Mouse (Mus musculus) frontal cortex, postnatal 14 days (tissue): Measurements from ENCODE around the gene Lag3.
A peak's percentile ranks its signal among the peaks of the same experiment; 100 is the strongest.

Experiments used
- DNase-seq, 2 experiments: peaks; one replicate each; pipeline ENCODE4 v3.0.0; 2022; ENCODE audit warnings: low spot score in 2 of 2

Gene Lag3

DNA sequence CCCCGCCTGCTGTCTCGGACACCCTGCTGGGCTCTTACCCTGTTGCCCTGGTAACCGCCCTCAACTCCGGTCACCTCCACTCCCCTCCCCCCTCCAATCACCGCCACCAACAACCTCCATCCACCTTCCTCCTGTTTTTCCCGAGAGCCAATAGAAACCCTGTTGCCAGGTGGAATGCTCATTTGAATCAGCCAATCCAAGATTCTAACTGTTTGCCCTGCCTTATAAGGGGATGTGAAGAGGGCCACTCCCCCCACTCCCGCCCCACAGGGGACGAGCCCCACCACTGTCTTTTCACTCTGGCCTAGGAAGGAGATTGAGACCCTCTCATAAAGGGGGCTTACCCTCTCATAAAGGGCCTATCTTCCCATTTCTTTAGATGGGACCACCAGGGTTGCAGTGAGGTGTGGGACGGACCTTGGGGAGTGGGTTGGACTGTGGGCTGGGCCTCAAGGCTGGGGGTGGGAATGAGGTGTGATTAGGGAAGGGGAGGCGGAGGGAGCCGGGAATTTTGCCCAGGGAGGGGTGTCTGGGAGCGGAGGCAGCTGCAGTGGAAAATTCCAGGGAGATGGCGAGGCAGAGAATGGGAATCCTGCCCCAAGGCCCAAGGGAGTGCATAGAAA lies 8.3 kb upstream of the Lag3 start, which contains the start of gene Ptms:
TSS of gene Ptms (minus strand) at position 409 of the 623 bp plus-strand sequence.
- peak; percentile 87 to 92 for DNase-seq

DNA sequence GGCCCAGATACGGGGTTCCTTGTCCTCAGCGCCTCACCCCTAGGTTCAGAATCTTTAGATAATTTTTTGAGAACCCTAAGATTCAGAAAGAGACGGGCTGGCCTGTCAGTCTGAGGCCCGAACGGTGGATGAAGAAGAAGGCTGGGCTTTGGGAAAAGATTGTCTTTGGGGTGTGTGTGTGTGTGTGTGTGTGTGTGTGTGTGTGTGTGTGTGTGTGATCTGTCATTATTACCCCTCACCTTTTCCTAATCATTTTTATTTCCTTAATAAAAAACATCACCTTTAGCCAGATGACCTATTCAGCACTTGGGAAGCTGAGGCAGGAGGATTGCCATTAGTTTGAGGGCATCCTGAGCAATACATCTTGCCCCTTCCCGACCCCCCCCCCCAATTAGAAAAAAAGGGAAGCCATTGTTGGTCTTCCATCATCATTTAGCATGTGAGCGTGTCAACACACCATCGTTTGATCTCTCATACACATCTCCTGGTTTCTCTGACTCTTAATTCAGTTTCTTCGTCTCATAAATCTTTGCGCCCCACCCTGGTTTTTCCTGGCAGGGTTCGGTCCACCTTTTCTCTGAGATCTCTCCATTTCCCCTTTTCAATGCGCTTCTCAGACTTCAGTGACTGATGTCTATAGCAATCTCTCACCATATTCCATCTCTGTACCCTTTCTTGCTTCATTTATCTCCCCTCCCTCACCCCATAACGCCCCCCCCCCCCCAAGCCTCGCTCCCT lies 7.6 kb upstream of the Lag3 start:
- no peak for DNase-seq

DNA sequence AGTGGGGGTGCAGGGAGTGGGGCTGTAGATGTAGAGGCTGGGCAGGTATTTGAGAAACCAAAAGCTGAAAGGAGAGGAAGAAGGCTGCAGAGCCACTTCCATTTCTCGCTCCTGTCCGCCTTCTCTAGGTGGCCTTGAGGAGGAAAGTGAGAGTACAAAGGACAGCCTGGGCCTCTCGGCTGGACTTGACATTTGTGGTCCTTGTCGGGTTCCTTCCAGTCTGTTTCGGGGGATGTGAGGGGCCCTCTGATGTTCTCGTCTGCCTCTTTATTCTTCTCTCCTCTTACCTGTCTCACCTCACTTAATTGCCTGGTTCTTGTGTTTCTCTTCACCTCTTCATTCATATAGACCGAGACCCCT lies 6.8 kb upstream of the Lag3 start:
- DNase-seq, result no peak

DNA sequence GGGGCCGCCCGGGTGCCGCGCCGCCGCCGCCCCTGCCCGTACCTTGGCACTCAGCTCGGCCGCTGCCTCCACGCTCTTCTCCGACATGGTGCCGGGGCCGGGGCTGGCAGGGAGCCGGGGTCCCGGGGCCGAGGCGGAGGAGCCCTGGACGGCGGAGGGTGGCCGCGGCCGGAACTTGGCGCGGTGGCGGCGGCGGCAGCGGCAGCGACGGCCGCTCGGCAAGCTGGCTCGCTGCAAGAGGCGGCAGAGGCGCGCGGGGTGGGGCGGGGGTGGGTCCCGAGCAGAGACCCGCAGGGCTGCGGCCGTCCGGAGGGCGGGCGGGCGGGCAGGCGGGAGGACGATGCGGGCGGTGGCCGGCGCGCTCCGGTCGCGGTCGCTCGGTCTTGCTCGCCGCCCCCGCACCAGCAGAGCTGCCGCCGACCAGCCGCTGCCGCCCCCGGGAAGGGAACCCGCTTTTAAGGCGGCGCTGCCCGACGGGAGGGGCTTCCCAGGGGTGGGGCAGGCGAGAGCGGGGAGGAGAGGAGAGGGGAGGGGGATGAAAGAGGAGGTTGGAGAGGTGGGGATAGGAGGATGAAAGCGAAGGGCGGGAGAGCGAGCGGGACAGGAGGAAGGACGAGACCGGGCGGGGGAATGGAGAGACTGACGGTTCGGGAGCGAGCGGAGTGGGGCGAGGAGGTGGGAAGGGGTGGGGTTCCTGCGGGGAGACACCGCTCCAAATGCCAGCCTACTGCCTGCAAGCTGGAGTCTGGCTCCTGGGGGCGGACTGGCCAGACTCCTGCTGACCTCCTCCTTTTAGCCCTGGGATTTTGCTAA lies 6.2 kb upstream of the Lag3 start:
- peak; percentile 88 to 90 for DNase-seq

DNA sequence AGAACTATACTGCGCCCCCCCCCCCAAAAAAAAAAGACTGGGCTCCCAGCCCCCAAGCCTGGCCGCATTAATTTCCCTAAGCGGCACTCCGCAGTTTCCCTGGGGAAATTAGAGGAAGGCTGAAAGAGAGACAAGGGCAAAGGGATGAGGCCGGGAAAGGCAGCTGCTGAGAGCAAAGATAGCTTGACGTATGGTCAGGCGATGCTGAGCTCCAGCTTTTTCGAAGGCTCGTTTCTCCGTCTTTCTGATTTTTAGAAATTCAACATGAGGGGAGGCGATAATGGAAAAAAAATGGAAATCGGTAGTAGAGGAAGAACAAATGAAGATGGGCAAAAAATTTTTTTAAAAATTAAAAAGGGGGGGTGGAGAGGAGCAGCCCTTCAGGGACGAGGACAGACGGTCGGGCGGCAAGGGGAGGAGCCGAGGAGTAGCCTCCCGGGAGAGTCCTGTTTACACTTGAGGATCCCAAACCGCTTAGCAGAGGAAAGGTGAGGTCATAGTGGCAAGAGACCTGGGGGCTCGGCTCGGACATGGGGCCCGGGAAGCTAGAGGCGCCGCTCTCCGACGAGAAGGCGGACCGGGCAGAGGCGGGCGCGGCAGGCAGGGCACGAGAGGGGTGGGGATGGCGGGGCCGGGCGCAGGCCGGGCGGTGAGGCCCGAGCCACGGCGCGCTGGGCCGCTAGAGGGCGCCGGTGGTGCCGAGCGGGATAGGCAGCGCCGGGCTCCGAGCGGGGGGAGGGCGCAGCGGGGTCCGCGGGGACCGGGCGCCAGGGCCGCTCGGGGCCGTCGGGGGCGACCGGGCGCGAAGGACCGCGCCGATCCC lies 5.4 kb upstream of the Lag3 start:
- peak; percentile 70 to 80 for DNase-seq

DNA sequence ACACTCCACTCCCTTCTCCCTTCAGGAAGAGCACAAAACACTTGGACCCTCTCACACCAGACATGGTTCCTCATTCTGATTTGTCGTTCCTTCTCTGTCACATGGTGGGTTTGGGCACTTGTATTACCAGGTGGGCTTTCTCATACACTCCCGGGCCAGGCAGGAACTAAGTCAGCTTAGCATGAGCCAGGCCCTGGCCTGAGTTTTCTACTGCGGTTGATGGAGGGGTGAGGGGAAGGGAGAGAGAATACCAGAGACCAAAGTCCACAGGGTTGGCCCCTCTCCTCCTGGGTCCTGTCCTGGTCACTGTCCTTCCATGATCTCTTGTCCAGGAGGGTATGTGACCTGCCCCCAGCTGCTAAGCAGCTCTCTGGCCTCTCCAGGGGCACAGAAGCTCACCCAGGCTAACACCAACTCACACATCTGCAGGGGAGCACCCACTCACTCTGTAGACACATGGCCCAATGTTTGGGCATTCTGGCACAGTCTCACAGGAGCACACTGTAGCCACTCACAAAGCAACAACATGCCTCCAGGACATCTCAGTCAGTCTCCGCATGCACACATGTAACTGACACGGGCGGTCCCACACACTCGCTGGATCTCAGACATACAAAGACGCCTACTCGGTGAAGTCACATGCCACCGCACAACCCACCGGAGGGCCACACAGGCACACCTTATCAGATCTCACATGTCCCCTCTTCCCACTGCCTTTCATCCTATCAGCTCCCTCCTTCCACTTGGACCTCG lies 4.6 kb upstream of the Lag3 start:
- DNase-seq, result peak; percentile 54 to 61

DNA sequence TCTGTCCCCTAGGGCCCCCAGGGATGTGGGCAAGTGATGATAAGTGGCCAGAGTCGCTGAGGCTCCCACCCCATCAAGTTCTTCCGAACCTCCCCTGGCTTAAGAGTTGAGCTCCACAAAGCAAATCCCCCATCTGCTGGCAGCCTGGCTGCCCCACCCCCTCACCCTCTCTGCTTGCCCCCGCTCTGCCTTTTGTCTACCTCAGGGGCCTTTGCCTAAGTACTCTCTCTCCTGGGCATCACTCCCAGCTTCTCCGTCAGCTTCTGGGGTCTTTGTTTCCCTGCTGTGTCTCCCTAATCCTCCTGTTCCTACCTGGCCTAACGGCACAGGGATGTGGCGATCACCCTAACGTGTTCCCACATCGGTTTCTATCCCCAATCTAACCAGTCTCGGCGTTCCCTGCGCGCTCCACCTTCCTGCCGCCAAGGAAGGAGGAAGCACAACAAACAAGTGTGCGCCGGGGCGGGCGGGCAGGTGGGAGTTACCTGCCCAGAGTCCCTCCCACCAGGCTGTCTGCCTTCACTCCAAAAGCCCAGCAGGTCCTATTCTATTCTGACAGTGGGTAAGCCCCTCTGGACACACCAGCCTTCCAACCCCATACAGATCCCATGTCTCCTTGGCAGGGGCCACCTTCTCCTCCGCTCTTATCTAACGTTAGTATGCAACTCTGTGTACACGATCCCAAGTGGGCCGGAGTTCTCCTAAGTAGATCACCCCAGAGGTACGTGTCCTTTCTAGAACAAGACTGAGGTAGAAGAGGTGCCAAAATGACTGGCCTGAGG lies 3.8 kb upstream of the Lag3 start:
- DNase-seq, result no peak

DNA sequence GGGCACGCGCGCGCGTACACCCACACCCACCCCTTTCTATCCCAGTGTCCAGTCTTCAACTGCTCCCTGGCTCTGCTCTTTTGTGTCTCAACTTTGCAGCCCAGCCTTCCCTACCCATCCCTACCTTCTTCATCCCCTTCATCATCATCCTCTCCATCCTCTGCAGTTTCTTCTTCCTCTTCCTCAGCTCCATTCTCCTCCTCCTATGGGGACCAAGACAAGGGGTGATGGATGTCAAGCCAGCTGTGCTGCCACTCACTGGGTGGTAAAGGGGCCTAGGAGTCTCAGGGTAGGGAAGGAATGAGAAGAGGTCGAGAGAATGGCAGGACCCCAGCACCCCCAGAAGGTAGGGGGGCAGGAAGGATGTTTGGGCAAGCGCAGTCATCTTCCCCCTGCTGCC lies 3.0 kb upstream of the Lag3 start:
- no peak for DNase-seq

DNA sequence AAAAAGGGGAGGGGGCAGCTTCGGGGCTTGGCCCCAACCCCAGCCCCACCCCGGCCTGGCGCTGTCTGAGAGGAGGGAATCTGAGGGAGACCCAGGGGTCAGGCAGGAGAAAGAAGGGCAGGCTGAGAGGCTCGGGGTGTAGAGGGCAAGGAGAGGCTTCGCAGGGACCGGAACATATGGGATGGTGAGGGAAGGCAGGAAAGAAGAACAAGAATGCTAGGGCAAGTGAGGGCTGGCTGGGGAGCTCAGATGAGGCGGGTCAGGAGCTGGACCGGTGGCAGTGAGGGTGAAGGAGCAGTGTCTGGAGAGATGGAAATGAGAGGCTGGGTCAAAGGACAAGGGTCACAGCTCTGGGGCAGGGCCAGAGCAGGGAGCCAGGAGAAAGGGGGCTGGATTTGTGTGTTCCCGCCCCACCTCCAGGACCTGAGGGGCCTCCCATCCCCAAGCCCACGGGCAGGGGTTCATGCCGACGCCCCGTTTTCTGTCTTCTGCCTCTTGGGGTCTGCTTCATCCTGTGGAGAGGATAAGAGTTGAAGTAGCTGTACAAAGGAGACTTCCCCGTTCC lies 2.3 kb upstream of the Lag3 start:
- no peak for DNase-seq

DNA sequence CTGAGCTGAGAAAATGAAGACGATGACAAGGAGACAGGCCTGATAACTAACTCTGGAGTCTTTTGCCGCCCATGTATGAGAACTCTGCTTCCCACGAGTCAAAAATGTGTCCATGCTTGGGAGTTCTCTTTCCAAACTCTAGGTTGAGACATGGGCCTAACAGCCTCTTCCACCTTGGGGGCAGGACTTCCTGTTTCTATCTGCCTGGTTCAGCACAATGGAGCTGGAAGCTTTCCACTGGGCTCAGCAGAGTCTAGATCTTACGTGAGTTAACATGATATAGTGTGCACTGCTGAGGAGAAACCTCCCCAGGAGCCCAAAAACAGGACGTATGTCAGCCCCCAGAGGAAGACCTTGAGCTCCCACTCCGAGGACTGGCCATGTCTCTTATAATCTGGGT lies 1.7 kb upstream of the Lag3 start:
- DNase-seq, result no peak

DNA sequence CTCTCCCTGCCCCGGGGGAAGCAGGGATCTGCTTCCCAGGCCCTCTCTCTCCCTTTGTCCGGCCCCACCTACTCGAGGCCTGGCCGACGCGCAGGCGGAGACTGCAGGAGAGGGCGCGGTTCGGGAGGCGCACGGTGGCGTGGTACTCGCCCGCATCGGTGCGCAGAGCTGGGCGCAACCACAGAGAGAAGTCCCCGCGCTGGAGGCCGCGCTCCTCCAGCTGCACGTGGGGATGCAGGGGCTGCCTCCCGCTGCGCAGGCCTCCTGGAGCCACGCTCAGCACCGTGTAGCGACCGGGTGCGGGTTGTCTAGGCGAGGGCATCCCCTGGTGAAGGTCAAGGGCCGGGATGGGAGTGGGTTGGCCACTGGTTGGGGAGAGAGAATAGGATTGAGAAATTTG lies 1.5 kb downstream of the Lag3 start:
- DNase-seq, result no peak

DNA sequence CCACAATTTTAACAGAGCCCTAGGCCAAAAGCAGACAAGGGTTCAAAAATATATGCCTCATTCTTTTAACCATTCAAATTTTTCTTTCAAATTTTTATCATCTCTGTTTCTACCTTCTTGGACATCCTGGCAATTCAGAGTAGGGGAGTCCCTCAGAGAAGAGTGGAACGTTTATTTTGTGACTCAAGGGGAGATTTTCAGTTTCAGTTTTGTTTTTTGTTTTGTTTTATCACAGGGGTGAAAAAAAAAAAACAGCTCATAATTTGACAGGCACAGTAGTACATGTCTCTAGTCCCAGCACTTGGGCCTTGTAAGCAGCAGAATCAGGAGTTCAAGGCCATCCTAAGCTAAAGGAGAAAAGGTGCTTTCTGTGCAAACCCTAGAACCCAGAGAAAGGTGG lies 3.7 kb downstream of the Lag3 start:
- no peak for DNase-seq

DNA sequence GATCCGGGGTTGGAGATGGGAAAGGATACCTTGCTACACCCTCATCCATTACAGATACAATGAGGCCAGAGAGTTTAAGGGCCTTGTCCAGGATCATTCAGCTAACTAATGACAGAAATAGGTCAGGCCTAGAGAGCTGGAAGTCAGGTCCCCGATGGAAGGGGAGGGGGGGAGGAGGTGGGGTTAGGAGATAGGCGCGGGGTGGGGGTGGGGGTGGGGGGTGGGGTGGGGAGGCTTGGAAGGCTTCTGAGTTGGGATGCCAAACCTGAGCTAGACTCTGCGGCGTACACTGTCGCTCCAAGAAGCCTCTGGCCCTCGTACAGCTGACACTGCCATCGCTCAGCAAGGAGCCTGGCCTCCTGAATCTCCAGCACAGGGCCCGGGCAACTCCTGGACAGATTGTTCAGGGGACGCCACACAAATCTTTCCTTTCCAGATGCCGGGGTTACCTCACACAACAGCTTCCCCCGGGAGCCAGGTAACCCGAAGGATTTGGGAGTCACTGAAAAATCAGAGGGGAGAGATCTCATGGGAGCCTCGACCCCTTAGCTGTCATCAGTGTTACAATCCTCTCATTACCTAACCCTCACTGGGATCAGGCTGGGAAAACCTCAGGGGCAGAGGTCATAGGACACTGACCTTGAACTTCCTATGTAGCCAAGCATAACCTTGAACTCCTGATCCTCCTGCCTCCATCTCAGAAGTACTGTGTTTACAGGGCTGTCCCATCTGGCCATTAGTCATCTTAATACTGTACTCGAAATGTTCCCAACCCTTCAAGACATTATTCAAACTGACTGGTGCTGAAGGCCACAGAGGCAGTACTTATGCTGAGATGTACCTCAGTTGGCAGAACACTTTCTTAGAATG lies 6.3 kb downstream of the Lag3 start:
- DNase-seq, result no peak

DNA sequence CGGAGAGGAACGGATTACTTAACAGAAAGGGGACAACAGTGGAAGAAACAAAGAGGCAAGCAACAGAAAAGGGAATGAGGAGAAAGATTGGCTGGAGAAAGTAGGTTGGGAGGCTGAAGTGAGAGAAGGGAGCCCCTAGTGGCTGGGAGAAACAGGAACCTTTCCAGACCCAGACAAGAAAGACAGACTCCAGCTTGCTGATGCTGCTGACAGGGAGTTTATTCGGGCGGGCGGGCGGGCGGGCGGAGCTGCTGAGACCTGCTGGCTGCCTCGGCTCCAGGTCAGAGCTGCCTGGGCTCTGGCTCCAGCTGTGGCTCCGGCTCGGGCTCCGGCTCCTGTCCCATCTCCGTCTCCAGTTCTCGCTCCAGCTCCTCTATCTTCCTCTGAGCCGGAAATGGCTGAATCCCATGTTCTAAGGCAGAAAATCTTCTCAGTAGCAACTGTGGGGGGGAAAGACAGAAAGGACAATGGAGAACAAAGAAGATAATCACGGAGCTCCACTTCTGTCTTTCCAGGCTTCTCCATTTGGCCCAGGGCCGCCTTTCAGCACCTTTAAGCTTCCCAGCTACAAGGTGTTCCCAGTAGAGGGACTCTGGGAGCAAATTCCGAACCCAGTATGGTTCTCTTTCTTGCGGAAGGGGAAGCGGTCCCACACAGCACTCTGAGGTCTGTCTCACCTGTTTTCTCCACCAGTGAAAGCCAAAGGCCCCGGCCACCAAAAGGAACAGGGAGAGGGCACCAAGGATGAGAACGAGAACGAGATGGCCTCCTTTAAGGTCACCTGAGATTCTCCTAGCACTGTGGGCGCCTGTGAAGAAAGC lies 7.1 kb downstream of the Lag3 start:
- peak; percentile 62 to 72 for DNase-seq

DNA sequence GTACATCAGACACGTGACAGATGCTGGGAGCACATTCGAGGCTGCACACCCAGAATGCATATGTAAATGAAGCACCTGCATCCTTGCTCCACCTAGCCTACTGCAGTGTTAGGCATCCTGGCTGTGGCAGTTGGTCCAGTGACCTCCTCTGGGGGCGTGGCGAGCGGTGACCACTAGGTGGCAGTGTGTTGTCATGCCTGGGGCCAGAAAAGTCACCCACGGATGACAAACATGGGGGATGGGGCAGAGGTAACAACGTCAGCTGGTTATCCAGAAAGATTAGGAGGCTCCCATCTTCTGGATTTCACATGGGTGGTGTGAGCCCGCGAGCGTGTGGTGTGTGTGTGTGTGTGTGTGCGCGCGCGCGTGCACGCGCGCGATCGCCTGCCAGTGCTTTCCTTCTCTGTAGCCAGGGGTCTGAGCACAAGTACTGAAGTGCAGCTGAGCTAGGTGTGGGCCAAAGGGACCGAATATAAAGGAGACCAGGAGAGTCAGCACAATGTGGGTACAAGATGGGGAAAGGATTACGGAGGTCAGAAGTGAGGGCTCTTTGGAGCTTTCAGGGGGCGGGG lies 7.8 kb downstream of the Lag3 start:
- peak; percentile 86 to 91 for DNase-seq

DNA sequence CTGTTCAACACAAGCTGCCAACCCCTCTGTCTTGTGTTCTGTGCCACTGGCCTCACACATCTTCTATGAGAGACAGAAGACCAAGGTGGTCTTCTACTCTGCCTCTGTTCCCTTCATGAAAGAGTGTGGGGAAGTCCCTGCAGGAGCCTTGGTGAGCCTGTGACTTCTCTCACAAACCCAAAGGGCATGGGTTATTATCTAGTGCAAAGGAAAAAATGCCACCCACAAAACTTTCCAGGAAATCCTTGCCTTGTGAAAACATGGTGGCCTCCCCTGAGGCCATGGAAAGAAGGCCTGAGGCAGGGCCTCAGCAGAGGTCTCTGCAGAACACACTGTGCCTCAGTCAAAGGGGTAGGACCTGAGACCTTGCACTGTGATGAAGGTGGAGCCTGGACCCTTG lies 9.7 kb downstream of the Lag3 start:
- DNase-seq, result no peak

DNA sequence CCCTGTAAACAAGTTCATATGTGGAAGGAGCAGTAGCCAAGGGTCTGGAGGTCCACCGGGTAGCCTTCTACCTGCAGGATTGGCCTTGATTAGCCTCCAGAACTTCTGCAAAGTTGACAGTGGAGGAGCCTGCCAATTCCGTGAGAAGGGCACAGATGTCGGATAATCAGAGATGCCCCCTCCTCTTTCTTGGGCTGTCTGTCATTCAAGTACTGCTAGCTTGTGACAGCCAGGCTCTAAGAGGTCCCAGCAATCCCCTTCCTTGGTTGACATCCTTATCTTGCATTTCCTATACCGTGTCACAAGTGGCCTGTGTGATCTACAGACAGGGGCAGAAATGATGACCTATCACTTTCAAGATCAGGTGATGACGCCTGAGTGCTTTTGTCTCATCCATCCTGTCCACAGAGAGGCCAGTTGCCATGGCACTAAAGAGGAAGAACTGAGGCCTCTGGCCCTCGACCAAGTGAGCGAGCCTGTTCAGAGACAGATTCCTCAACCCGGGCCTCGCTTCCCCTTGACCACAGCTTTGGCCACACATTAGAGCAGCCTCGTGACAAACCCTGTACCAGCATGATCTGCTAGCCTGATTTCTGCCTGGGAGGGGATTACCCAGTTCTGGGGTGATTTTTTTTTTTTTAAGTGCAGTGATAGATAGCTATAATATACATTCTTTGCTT lies 10.6 kb downstream of the Lag3 start:
- peak in 1 of 2 experiments; percentile 53 for DNase-seq
